Mouse (Mus musculus) olfactory bulb, adult 2 months (tissue): Measurements from ENCODE around the gene Gapvd1. TPM values are rescaled to one million over a fixed set of nuclear protein-coding genes. Genes with fewer than 3 reads are reported as not detected.

Experiments
- H3K27ac ChIP-seq: fragments of 200-500 bp; 2 replicates; pipeline ENCODE4 v1.5.1; 2012; ENCODE audit warnings: low read depth, low read length; ENCODE audit not compliant: insufficient read depth
- H3K4me1 ChIP-seq: fragments of 200-500 bp; 2 replicates; pipeline ENCODE4 v1.6.1; 2012; ENCODE audit warnings: low read length; ENCODE audit not compliant: control insufficient read depth, insufficient read depth
- H3K4me3 ChIP-seq: fragments of 200-500 bp; 2 replicates; pipeline ENCODE4 v1.5.1; 2012; ENCODE audit warnings: mild to moderate bottlenecking, low read depth, low read length, moderate library complexity; ENCODE audit not compliant: insufficient read depth
- CTCF ChIP-seq: fragments of 200-500 bp; IDR thresholded peaks from 2 replicates; pipeline ENCODE4 v1.5.1; 2012; ENCODE audit warnings: low read depth, mild to moderate bottlenecking, low read length, moderate library complexity; ENCODE audit not compliant: insufficient read depth
- POLR2A ChIP-seq: fragments of 200-500 bp; IDR thresholded peaks from 2 replicates; pipeline ENCODE4 v1.6.1; 2012; ENCODE audit warnings: mild to moderate bottlenecking, low read depth, low read length, moderate library complexity; ENCODE audit not compliant: insufficient read depth
- WGBS: fragments of 180-500 bp; shearing (Covaris S2); methylation state at CpG from one replicate; pipeline ENCODE4 v1.1.7; 2018; 5-methylcytosine and 5-hydroxymethylcytosine counted together
- polyA plus RNA-seq: library from polyadenylated mRNA; stranded (reverse); fragments of >200 nt; gene quantifications from 2 replicates; pipeline ENCODE4 v1.2.4, GENCODE M21; 2012; ENCODE audit warnings: low replicate concordance; ENCODE audit not compliant: missing spikeins, insufficient read depth, insufficient read length

The Gapvd1 gene
- polyA plus RNA-seq, 1 experiment, result not detected

DNA sequence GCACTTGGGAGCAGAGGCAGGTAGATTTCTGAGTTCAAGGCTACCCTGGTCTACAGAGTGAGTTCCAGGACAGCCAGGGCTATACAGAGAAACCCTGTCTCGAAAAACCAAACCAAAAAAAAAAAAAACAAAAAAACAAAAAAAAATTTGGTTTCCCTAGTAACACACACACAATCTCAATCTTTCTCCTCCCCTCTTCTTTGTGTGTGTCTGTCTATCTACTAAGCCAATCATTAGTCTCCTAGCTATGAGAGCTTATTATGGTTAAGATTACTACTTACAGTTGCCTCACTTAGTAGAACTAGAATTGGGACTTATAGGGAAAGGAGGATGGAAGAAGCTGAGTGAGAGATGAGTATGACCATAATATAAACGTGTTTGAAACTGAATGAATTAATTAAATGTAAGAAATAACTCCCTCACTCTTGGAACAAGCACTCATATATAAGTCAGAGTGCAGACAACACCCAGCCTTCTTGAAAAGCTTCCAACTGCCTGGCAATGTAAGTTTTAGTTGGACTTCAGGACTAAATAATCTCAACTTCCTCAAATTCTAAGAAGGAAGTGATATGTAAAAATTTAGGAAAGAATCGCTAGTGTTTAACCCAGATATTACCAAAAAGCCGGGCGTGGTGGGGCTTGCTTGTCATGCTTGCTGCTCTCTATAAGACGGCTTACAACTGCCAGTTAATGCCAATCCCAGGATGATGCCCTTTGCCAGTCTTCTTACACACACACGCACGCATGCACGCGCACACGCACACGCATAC, 13.5 kb downstream of the Gapvd1 start:
- 88% methylated on average over 12 of the region's 12 CpGs for WGBS
- H3K27ac ChIP-seq, result no peak overlapping the region
- TF ChIP-seq CTCF, result no peak
- peaks cover 5% of the 10 kb centered on the region; the same call in 1 of the 2 replicates for H3K4me1 ChIP-seq
- H3K4me3 ChIP-seq, result no peak overlapping the region

- no peak overlapping the region for H3K27ac ChIP-seq
- 79% methylated on average over 1 of the region's 1 CpGs for WGBS
- H3K4me1 ChIP-seq, result peaks cover 5% of the 10 kb centered on the region; the same call in 1 of the 2 replicates
- TF ChIP-seq CTCF, result no peak
- H3K4me3 ChIP-seq, result no peak overlapping the region
These were observed 15.2 kb downstream of the Gapvd1 start for GRCm38 (mm10) chr2:34739684-34740391.

GRCm38 (mm10) chr2:34737911-34738310, 17.1 kb downstream of the Gapvd1 start:
- TF ChIP-seq POLR2A, result no peak
- TF ChIP-seq CTCF, result no peak
- Histone ChIP-seq H3K27ac (no peak overlapping the region), H3K4me1 (peaks cover 5% of the 10 kb centered on the region; the same call in 1 of the 2 replicates), H3K4me3 (no peak overlapping the region)
- 83% methylated on average over 1 of the region's 1 CpGs for WGBS

DNA sequence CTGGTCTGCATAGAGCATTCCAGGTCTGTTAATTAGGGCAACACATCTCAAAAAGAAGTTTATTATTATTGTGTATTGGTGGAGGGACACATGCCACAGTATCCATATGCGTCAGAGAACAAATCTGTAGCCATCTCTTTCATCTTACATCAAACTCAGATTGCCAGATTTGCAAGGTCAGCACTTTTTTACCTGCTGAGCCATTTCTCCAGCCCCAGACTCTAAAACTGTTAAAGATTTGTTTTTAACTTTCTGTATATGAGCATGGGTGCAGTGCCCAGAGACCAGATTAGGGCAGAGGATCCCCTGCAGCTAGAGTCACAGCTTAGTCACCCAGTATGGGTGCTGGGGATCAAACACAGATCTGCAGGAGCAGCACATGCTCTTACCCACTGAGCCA, 18.4 kb downstream of the Gapvd1 start:
- Histone ChIP-seq H3K4me3 (no peak overlapping the region), H3K27ac (no peak overlapping the region), H3K4me1 (0 out of 2 replicates have a peak, but pooled peaks cover 3% of the 10 kb centered on the region)
- TF ChIP-seq POLR2A (no peak), CTCF (no peak)
- 93% methylated on average over 1 of the region's 1 CpGs for WGBS

DNA sequence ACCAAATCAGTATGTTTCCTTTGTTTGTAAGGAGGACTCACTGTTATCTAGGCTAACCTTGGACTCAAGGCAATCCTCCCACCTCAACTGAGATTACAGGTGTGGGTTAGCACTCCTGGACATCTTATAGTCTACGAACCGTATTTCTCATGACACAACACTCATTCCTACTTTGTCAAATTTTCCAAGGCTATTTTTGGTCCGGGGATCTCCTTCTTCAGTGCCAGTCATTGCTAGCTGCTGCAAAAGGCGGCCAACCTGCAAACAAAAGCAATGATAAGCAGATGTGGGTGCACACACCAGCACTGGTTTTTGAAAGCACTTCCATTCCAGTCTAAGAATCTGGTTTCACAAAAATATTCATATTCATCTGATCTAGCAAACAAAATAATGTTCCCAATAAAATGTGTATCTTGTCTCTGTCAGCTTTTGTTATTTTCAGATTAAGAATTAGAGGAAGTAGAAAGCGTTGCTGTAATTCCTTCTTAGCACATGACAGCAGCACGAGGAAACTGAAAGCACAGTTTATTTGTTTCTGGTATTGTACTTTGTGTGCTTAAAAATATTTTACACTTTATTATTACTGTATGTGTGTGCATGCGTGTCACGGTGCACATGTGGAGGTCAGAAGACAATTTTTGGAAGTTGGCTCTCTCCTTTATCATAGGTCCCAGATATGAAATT, 27.8 kb downstream of the Gapvd1 start:
- TF ChIP-seq CTCF (no peak), POLR2A (no peak)
- H3K4me3 ChIP-seq, result no peak overlapping the region
- WGBS, result 89% methylated on average over 8 of the region's 8 CpGs
- H3K4me1 ChIP-seq, result no peaks in the 10 kb centered on the region
- H3K27ac ChIP-seq, result no peak overlapping the region

GRCm38 (mm10) chr2:34725269-34725668, 29.8 kb downstream of the Gapvd1 start:
- Histone ChIP-seq H3K27ac (no peak overlapping the region), H3K4me3 (no peak overlapping the region), H3K4me1 (no peaks in the 10 kb centered on the region)
- WGBS, result 93% methylated on average over 5 of the region's 5 CpGs
- TF ChIP-seq CTCF, result no peak
- TF ChIP-seq POLR2A, result no peak

DNA sequence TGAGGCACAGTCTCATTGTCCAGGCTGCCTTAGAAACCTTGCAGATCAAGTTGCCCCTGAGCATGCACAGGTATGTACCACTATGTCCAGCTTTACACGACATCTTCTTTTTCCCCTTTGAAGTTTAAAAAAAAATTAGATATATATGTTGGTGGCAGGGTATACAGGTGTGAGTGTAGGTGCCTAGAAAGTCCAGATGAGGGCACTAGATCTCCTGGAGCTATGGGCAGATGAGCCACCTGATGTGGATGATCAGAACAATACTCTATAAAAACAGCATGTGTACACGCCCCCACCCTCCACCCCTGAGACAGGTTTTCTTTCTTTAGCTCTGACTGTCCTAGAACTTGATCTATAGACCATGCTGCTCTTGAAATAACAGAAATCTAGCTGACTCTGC, 36.8 kb downstream of the Gapvd1 start:
- Histone ChIP-seq H3K4me1 (no peaks in the 10 kb centered on the region), H3K27ac (no peak overlapping the region), H3K4me3 (no peak overlapping the region)
- no peak for TF ChIP-seq CTCF
- no peak for TF ChIP-seq POLR2A
- 80% methylated on average over 2 of the region's 2 CpGs for WGBS

DNA sequence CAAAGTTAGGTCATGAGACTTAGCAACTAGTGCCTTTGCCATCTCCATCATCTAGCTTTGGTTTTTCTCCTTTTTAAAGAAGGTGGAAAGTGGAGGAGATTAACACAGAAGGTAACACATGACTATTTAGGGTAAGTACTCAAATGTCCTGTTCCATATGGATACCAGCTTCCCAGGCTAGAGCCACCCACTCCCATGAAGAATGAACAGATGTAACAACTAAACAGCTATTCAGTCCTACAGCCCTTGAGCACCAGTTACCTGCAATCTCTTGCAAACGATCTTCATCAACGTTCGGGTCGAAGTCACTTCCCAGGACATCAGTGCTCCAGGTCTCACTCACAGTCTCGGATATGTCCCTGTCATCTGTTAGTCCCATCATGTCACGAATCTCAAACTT, 43.1 kb downstream of the Gapvd1 start:
- H3K4me1 ChIP-seq, result peaks cover 2% of the 10 kb centered on the region; the same call in 1 of the 2 replicates
- H3K4me3 ChIP-seq, result no peak overlapping the region
- TF ChIP-seq POLR2A (no peak), CTCF (no peak)
- 97% methylated on average over 6 of the region's 6 CpGs for WGBS
- no peak overlapping the region for H3K27ac ChIP-seq

GRCm38 (mm10) chr2:34708675-34709074, 46.4 kb downstream of the Gapvd1 start:
- Histone ChIP-seq H3K4me1 (peaks cover 2% of the 10 kb centered on the region; the same call in 1 of the 2 replicates), H3K27ac (no peak overlapping the region)
- 100% methylated on average over 1 of the region's 1 CpGs for WGBS

More at GRCm38 (mm10) chr2:34708675-34709074, 46.4 kb downstream of the Gapvd1 start:
- H3K4me3 ChIP-seq, result no peak overlapping the region
- no peak for TF ChIP-seq CTCF
- TF ChIP-seq POLR2A, result no peak
